Mouse (Mus musculus): ENCODE measurements around the gene Vamp1.
"Not testable (repeated sequence)": the region's sequence is repeated elsewhere in the genome, so short reads cannot be mapped to it uniquely, and the experiment has no call there.

Vamp1 gene

GRCm38 (mm10) chr6:125252711-125253110 is 37.4 kb downstream of the Vamp1 start:
- DNase-seq = no peak

GRCm38 (mm10) chr6:125253863-125254715 is 38.7 kb downstream of the Vamp1 start:
- no peak for DNase-seq

- no peak for DNase-seq
Measured at GRCm38 (mm10) chr6:125255516-125256044, 40.2 kb downstream of the Vamp1 start.

- DNase-seq = peak; percentile 54 to 59
Measured at GRCm38 (mm10) chr6:125256222-125256966, 41.0 kb downstream of the Vamp1 start.

- no peak for DNase-seq
Measured at GRCm38 (mm10) chr6:125260006-125260555, 44.7 kb downstream of the Vamp1 start.

- no peak for DNase-seq
Measured at GRCm38 (mm10) chr6:125264219-125264618, 48.9 kb downstream of the Vamp1 start.

GRCm38 (mm10) chr6:125265239-125265638 is 49.9 kb downstream of the Vamp1 start:
- DNase-seq = peak in 1 of 2 experiments; percentile 23

- no peak for DNase-seq
Measured at GRCm38 (mm10) chr6:125266091-125266490, 50.7 kb downstream of the Vamp1 start.

GRCm38 (mm10) chr6:125266600-125266999 is 51.2 kb downstream of the Vamp1 start:
- DNase-seq = not testable (repeated sequence)

GRCm38 (mm10) chr6:125267469-125267868 is 52.1 kb downstream of the Vamp1 start:
- DNase-seq = no peak

GRCm38 (mm10) chr6:125268799-125269198 is 53.4 kb downstream of the Vamp1 start:
- DNase-seq = no peak

- DNase-seq = peak; percentile 94 to 96
Measured at GRCm38 (mm10) chr6:125271455-125272227, 56.3 kb downstream of the Vamp1 start.

- no peak for DNase-seq
Measured at GRCm38 (mm10) chr6:125272228-125272785, 57.0 kb downstream of the Vamp1 start.

GRCm38 (mm10) chr6:125274841-125275563 is 59.7 kb downstream of the Vamp1 start:
- peak; percentile 48 to 61 for DNase-seq

GRCm38 (mm10) chr6:125279729-125280128 is 64.4 kb downstream of the Vamp1 start:
- DNase-seq = no peak

- DNase-seq = not testable (repeated sequence)
Measured at GRCm38 (mm10) chr6:125282721-125283120, 67.4 kb downstream of the Vamp1 start.

- DNase-seq = no peak
Measured at GRCm38 (mm10) chr6:125284250-125284649, 68.9 kb downstream of the Vamp1 start.

GRCm38 (mm10) chr6:125284751-125285150 is 69.4 kb downstream of the Vamp1 start:
- DNase-seq = no peak

GRCm38 (mm10) chr6:125285890-125286289 is 70.5 kb downstream of the Vamp1 start, which contains the start of gene Tuba3a:
Gene Tuba3a (minus strand): TSS chr6:125286042.
- DNase-seq = no peak

GRCm38 (mm10) chr6:125286944-125287343 is 71.6 kb downstream of the Vamp1 start:
- DNase-seq = no peak

- DNase-seq = no peak
Measured at GRCm38 (mm10) chr6:125288730-125289129, 73.4 kb downstream of the Vamp1 start.

Data from lung, adult 18-20 months (tissue).